Mouse (Mus musculus): ENCODE data around the gene Paqr4.

- TF ChIP-seq CHD2 (IDR thresholded peaks at IDR 0.05; ENCODE audit: low read length) (no peak), CTCF (conservative IDR thresholded peaks at IDR 0.05 in 1 of 2, IDR thresholded peaks at IDR 0.05 in 1 of 2; ENCODE audit: low read depth in 2 of 2, low read length in 2 of 2) (no peak), POLR2A (IDR thresholded peaks at IDR 0.05; ENCODE audit: low read depth, low read length) (no peak), EP300 (IDR thresholded peaks at IDR 0.05; ENCODE audit: low read length) (no peak), HCFC1 (IDR thresholded peaks at IDR 0.05; ENCODE audit: low read depth, low read length) (no peak; the same call in 1 of the 2 replicates), ZC3H11A (IDR thresholded peaks at IDR 0.05; ENCODE audit: low read depth, low read length) (no peak), MAFK (IDR thresholded peaks at IDR 0.05; ENCODE audit: insufficient replicate concordance, low read length) (no peak), MAX (IDR thresholded peaks at IDR 0.05; ENCODE audit: low read length) (no peak), TCF12 (IDR thresholded peaks at IDR 0.05; ENCODE audit: low read depth, low read length) (no peak), BHLHE40 (IDR thresholded peaks at IDR 0.05; ENCODE audit: low read depth, low read length) (no peak), UBTF (IDR thresholded peaks at IDR 0.05; ENCODE audit: low read depth, low read length) (no peak), ZMIZ1 (IDR thresholded peaks at IDR 0.05; ENCODE audit: low read depth, low read length) (no peak), ZKSCAN1 (IDR thresholded peaks at IDR 0.05; ENCODE audit: borderline replicate concordance, low read depth, low read length) (no peak), MYC (IDR thresholded peaks at IDR 0.05; ENCODE audit: low read depth, low read length) (no peak)
These were observed at the start of gene Paqr4 for GRCm38 (mm10) chr17:23740598-23741021.
